Mouse (Mus musculus) right cerebral cortex, postnatal 36 days (tissue): ENCODE measurements around the gene Nup210l.
"Not testable (repeated sequence)": the region's sequence is repeated elsewhere in the genome, so short reads cannot be mapped to it uniquely, and the experiment has no call there.

ENCODE experiments used
- DNase-seq, 2 experiments: peaks; one replicate each; pipeline ENCODE4 v3.0.0; 2022; ENCODE audit warnings: low spot score in 2 of 2, mixed read lengths in 1 of 2

Gene Nup210l

DNA sequence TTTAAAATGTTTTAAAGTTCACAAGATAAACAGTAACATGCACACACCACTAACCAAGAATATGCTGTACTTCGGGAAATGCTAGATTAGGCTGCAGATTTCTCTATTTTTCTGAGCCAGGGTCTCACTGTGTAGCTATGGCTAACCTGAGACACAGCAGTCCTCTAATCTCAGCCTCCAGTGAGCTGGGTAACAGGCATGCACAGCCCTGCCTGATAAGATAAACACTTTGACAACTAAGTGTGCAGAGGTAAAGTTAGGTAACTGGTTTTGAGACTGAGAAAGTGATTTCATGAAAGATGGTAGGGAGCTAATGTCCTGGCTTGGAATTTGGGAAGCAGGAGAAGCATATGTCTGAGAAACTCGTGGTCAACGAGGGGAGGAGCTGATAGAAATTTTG, 9.5 kb upstream of the Nup210l start:
- no peak for DNase-seq

DNA sequence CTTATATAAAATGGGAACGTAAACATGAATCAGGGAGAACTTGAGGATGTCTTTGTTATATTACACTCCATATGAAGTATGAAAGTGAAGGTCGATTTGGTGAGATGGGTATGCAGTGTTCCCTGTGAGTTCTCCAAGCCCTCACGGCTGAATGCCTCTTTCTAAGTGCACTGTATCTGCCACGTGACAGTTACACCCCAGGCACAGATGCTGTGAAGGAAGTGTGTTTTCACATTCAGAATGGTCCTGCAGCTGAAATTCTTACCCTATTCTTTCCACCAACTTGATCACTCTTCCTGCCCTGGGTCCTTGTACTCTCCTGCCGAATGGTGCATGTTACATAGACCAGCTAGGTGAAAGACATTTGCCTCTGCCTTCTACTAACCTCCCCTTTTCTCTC, 6.0 kb upstream of the Nup210l start:
- peak; percentile 18 to 32 for DNase-seq

DNA sequence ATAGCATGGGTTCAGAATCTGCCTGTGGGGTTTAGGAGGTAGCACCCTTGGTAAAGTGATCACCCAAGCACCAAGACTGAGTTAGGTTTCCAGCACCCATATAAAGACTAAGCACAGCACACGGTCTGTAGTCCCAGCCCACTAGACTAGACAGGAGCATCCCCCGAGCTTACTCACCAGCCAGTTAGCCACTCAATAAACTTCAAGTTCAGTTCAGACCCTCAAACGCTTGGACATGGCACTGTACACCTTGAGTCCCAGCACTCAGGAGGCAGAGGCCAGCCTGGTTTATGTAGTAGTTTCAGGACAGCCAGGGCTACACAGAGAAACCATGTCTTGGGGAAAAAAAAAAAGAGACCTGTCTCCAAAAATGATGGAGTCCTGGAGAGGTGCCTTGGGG, 2.9 kb upstream of the Nup210l start:
- no peak for DNase-seq

DNA sequence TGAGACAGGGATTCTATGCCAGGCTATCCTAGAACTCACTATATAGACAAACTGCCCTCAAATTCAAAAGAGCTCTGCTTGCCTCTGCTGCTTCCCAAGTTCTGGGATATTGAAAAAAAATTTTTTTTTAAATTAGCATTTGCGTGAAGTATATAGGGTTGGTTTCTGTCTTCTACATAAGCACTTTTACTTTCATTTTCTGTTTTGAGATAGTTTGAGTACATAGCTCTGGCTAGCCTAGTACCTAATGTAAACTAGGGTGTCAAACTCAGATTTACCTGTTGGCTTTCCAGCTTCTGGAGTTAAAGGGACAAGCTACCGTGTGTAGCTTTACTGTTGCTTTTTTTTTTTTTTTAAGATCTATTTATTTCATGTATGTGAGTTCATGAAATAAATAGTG, 2.3 kb upstream of the Nup210l start:
- no peak for DNase-seq

DNA sequence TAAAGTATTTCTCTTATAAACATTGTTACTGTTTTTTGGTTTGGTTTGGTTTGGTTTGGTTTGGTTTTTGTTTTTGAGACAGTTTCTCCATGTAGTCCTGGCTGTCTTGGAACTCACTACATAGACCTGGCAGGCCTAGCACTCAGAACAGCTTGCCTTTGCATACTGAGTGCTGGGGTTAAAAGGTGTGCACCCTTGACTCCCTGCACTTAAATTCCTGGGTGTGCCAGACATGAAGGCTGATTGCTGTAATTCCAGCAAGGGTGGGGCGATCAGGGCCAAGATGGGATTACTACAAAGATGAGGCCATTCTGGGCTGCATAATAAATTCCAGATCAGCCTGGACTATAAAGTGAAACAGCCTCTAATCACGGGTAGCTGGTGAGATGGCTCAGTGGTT, 1.7 kb upstream of the Nup210l start:
- no peak for DNase-seq

DNA sequence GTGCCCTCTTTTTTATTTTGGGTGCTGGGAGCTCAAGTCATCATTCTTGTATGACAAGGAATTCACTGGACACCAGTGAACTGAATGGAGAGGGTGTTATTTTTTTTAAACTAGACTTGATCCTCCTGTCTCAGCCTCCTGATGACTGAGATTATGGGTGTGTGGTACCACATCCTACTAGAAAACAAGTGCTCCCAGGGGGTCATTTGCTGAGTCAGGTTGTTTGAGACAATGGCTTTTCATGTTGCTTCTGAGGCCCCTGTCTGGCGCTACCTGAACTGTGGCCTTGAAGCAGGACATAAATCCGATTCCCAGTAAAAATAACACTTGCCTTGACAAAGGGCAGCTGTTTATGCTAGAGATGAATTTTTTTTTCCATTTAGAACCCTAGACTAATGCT, 756 bp upstream of the Nup210l start:
- no peak for DNase-seq

DNA sequence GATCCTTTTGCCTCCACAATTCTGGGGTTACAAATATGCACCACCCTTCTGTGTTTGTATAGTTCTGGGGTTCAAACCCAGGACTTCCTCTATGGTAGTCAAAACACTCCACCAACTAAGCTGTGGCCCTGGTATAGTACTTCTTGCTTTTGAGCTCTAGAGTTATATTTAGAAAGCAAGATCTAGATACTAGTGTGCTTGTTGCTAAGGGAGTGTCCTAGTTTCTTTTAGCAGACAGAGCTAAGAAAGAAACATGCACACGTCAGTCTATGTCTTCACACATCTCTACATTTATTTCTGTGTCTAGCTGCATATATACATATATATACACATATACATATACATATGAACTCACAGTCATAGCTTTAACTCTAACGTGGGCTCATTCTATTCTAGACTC, 7.8 kb downstream of the Nup210l start:
- no peak for DNase-seq

DNA sequence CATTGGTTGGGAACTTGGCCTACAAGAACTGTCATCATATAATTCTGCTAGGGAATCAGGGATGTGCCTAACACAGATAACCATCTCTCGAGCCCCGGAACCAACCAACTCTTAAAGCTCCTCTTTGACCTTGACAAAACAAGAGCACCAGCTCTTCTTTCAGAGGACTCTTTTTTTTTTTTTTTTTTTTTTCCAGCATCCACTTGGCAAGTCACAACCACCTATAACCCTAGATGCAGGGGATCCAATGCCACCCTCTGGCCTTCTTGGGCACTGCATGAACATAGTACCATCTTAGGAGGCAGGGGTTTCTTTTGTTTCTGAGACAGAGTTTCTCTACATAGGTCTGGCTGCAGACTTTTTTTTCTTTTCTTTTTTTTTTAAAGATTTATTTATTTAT, 10.4 kb downstream of the Nup210l start:
- no peak for DNase-seq

DNA sequence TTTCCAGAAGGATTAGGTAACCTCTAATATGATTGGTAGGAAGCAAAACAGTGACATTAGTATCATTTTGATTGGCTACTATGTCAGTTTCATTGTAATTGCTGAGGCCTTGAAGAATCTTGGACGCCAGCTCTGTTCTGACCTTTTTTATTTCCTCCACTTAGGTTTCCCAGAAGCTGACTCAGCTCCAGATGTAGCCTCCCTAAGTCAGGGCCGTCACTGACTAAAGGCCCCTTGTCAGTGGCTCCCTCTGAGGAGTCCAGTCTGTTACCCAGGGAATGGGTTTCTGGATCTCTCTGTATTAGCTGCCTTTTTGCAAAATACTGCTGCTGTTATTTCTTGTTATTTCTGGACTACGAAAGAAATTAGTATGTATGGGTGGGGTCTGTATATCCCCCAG, 11.6 kb downstream of the Nup210l start:
- DNase-seq, result no peak

DNA sequence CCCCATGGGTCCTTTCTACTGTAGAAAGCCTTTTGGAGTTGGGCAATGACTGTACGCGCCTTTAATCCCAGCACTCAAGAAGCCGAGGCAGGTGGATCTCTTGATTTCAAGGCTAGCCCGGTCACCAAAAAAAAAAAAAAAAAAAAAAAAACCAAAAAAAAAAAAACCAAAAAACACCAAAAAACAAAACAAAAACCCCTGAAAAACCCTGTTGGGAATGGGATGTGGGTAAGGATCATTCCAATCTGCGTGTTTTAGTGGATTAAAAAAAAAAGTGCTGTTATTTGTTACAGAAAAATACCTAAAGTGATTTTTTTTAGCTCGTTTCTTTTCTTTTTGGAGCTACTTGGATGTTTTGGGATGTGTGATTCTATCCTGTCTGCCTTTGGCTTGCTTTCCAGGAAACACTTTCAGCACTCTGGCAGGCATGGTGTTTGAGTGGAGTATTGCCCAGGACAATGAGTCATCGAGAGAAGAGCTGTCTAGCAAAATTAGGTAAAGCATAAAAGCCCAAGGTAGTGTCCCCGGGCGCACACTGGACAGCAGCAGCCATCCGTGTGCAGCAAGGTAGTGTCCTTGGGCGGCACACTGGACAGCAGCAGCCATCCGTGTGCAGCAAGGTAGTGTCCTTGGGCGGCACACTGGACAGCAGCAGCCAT, 14.3 kb downstream of the Nup210l start:
- peak; percentile 49 to 83 for DNase-seq

DNA sequence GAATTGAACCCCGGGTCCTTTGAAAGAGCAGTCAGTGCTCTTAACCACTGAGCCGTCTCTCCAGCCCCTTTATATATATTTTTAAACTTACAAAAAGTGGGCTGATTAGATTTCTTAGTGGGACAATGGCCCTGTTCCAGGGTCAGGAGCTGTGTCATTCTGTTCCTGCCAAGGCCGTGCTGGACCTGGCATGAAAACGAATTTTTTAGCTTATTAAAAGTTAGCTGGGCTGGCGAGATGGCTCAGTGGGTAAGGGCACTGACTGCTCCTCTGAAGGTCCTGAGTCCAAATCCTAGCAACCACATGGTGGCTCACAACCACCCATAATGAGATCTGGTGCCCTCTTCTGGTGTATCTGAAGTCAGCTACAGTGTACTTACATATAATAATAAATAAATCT, 18.1 kb downstream of the Nup210l start:
- not testable (repeated sequence) for DNase-seq

DNA sequence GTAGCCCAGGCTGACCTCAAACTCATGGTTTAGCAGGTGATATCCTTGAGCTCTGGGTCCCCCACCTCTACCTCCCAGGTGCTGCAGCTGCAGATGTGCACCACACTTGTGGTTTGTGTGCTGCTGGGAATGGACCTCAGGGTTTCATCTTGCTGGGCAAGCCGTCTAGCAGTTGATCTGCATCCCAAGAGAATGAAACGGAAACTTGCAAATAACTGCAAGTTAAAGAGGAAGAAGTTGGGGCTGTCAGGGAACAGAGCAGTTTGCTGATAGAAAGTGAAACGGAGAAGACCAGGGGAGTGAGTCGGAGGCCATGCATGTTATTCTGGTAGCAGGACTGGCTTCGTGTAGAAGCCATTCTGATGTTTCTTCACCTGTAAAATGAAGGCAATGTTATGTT, 21.8 kb downstream of the Nup210l start:
- DNase-seq, result no peak

DNA sequence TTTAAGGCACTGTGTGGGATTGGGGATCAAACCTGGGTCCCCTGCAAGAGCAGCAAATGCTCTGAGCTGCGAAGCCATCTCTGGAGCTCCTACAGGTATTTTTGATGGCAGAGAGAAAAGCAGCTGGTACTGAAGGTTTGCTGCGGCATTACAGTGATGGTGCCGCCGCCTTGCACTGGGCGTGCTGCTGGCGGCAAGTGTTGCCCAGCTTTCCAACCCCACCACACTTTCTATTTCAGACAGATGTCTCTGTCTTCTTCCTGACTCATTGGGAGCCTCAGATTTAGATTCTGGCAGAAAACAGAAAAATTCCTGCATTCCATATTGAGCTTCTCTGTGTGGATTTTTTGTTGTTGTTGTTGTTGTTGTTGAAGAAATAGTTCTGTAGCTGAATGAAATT, 23.9 kb downstream of the Nup210l start:
- DNase-seq, result peak in 1 of 2 experiments; percentile 9

DNA sequence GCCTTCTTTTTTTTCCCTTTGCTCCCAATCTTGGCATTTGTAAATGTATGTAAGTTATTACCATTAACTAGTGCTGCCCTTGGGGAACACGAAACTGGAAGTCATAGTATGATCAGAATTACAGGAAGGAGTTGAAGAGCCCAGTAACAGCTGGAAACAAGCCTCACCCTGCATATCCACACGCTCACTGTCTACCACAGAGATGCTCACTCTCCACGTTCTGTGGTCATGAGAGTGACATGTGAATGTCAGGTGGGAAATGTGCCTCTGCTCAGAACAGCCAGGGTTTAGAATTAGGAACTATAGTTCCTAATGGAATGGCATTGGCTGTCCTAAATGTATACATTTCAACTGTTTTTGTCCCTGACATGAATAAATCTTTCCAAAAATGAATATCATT, 28.8 kb downstream of the Nup210l start:
- no peak for DNase-seq

DNA sequence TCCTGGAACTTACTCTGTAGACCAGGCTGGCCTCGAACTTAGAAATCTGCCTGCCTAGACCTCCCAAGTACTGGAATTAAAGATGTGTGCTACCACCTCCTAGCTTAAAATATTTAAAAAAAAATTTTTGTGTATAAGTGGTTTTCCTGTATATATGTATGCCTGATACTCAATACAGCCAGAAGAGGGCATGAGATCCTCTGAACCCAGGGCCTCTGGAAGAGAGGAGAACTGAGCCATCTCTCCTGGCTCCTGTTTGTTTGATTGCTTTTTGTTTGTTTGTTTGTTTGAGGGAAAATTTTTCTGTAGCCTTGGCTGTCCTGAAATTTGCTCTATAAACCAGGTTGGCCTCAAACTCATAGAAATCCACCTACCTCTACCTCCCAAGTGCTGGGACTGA, 29.4 kb downstream of the Nup210l start:
- no peak for DNase-seq

DNA sequence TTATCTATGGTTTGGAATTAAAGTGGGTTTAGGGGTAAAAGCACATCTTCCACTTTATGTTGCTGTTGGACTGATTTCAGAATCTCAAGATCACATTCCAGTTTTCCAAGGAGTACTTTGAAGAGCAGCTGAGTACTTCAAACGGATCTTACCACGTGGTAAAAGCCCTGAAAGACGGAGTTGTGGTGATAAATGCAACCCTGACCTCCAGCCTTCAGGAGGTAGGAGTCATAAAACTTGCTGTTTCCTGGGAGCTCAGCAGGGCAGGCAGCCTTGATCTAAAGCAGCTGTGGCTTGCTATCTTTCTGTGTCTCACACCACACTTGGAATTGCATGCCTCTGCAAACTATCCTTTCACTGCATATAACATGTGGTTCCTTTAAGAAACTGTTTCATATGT, 30.6 kb downstream of the Nup210l start:
- no peak for DNase-seq

DNA sequence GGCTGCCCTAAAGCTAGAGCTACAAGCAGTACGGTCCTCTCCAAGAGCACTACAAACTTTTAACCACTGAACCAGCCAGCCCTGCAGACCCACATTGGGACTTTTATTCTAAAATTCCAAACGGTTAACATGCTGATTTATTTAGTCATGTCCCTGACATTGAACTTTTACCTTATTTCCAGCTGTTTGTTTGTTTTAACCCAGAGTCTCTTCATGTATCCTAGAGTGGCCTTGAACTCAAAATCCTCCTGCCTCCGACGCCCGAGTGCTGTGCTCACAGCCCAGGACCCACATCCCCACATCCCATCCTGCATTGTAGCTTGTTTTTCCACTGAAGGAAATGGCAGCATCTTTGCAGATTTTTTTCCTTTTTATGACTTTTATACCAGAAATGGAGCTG, 31.1 kb downstream of the Nup210l start:
- no peak for DNase-seq

DNA sequence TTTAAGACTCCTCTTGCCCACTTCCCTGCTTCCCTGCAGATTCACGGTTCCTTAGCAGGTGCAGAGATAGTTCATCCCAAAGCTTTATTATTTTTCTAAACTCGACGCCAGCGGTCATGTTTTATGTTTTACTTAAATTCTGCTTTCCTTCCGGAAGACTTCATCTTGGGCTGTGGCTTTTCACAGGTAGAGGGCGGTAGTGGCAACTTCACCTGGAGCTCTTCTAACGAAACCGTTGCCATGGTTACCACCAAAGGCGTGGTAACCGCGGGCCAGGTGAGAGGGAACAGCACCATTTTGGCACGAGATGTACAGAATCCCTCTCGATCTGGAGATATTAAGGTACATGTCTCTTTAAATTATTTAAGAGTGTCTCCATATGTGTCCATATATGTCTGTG, 32.7 kb downstream of the Nup210l start:
- DNase-seq, result no peak

DNA sequence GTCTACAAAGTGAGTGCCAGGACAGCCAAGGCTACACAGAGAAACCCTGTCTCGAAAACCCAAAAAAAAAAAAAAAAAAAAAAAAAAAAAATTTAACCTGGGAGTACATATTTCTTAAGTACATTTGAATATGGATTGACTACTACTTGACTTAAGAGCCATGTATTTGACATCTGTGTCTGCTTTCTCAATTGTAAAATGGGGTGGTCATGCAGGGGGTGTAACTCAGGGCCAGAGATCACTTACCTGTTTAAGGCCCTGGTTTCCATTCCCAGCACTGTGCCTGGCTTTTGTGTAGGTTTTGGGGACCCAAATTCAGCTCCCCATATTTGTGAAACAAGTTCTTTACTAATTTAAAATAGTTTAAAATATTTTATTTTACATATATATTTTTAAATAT, 33.7 kb downstream of the Nup210l start:
- DNase-seq, result no peak

DNA sequence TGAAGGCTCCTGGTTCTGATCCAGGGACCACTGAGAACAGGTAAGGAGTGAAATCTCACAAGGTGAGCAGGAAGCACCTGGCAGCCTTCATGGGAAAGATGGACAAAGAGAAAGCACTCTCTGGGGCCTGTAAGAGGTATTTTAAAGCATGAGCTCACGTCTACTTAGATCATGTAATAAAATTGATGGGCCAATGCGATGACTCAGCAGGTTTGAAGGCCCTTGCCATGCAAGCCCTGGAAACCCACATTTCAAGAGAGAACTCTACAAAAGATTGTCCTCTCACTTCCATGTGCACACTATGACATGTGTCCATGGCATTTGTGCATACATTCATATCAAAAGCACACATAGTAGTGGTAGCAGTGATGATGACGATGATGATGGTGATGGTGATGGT, 36.0 kb downstream of the Nup210l start:
- no peak for DNase-seq

DNA sequence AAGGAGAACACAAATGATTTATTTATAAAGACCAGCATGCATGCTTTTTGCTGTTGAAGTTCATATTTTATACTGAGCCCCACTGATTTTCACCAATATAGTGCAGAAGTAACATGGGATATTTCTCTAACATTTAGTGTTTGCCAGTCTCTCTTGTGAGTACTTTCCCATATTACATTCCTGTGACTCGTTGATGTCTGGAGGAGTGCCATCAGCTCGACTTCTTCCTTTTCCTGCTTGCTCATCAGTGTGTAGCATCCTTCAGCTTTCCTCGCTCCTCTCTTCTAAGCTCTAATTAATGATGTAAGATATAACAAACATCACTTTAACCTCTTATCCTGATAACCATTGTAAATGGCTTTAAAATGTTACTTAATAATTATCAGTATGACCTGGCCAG, 41.5 kb downstream of the Nup210l start:
- DNase-seq, result no peak

DNA sequence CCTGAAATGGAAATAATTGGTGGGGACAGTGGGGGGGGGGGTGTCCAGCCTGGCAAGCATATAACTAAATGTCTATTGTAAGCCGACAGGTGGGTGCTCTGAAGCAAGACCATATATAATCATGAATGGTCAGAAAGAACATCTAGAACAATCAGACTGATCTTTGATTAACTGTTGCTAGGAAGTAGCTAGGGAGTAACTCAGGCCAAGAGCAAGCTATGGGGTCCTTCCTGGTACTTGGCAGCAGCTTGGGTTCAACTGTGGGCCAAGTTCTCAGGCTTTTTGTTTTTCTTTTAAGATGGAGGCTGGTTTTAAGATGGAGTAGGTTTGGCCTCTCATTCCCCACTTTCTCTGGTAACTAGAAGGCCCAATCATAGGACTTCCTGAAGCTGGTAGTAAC, 42.7 kb downstream of the Nup210l start:
- DNase-seq, result no peak

DNA sequence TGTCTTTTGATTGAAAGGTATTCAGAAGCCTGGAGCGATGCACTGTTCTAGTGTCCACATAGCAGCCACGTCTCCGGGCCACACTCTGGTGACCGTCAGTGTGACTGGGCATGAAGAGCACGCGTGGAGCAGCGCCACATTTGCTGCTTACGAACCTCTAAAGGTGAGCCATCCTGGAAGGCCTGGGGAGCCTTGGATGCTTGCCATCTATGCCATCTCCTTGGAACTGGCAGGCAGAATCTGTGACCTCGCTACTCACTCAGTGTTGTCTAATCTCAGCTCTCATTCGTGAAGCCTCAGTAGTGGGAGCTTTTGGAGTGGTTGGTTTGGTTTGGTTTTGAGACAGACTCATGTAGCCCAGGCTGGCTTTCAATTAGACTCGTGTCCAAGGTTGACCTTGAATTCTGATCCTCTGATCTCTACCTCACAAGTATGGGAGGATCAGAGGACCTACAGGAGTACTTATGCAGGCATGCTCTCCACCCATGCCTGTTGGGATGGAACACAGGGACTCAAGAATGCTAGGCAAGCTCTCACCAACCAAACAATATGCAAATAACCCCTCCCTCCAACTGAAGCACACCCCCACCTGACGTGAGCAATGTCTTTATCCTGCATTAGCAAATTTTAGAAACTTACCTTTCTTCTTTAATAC, 47.3 kb downstream of the Nup210l start:
- DNase-seq, result no peak

DNA sequence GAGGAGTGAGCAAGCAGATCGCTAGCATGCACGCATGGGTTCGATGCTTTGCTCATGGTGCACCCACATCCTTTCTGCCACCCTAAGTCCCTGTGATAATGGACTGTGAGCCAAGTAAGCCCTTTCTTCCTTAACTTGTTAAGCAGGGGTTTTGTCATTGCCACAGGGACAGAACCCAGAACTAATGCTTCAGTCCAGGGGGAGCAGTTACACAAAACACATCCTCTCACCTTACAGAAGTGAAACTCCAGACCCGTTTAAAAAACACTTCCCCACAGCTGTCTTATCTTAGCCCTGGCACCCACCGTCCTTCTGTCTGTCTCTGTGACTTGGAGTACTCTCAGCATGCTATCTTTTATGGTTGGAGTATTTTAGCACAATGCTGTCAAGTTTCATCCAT, 52.1 kb downstream of the Nup210l start:
- DNase-seq, result no peak
